Mouse (Mus musculus): ENCODE measurements around the gene Tmem255a.

Tmem255a gene

DNA sequence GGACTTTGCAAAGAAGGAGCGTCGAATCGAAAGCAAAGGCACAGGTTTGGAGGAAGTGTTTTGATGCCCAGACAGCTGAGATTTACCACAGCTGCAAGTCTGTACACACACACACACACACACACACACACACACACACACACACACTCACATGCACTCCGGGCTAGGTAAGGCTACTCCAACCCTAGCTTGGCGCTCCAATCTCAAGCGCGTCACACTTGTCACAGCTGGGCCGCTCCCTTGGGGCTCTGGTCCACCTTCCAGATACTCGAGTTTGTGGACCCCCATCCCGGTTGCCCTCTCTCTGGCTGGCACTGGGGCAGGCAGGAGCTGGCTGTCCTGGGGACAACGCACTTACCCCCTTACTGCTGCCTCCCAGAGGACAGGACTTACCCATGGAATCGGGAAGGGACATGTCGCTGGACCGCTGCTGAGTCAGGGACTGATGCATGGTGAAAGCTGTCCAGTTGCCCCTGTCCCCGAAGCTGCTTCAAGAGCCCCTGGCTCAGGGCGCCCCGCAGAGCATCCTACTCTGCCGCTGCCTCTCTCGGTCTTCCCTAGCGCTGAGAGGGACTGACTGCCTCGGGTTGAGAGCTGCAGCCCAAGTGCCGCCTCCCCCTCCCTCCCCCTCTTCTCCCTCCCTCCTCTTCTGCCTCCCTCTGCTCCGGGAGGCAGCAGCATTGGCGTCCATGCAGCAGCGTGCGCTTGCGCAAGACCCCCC is at the start of gene Tmem255a:
Tmem255a (minus strand) TSS at position 589 of the 721 bp plus-strand sequence.
- DNase-seq: peak; percentile 6

DNA sequence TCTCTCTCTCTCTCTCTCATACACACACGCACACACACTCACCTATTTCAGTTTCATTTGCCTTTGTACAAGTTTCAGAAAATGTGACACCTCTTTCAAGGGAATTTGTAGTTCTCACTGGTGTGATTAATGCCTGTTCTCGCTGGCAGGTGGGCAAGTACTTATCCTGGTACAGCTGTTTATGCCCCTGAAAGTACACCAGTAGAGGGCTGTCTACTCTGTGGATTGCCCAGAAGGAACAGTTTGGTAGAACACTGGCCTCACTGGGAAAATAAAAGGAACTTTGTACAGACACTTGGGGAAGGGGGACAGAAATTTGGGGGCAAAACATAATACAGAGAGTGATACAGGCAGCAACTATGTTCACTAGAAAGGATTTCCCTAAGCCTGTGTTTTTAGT is 7.4 kb upstream of the Tmem255a start:
- no peak for DNase-seq

DNA sequence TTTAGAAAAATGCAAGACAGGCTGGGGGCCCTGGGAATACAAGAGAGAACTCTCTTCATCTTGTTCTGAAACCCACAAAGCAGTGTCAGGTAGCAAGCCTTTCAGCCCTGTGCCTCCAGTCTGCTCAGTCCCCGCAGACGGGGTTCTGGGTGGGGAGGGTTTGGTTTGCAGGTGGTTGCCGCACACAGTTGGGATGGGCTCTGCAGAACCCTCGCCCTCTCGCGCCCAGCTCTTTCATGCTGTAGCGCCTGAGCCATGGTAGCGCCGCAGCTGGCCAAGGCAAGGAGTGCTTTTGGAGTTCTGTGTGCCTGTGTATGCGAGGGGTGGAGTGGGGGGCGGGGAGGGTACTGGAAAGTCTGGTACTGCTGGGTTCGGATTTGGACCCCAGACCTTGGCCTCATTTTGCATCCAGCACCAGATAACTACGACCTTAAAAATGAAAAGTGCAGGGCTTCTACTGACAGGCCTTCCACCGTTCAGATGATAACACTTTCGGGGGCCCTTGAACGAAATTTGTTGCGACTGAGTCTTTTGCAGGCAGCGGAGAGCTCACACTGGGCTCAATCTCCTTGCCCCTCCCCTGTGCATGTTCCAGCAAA is 1.8 kb downstream of the Tmem255a start:
- no peak for DNase-seq

DNA sequence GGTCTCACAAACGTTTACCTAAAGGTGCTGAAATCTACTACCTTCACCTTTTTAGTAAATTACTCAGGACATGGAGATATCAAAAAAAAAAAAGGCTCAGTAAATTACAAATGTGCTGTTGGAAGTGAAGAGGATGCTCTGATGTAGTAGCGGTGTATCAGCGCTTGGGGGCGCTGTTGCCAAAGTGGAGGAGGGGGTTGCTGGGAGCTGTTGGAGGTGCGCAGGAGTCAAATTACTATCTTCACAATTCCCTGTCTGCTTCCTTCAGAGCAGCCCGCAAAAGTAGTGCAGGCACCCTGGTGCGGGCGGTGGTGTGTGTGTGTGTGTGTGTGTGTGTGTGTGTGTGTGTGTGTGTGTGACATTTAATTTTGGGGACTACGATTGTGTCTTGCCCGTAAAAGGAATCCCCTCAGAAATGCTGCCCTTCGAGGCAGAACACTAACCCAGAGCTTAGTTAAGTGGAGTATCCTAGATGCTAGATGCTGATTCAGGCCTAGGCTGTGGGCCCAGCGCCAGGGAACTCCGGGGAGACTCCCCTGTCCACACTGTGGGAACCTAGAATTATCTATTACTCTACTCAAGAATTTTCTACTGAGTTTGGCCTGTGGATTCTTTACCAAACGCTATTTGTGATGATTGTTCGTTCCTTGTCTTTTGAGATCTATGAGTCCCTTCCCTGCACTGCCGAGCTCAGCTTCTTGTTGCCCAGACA is 2.4 kb downstream of the Tmem255a start:
- peak; percentile 14 for DNase-seq

DNA sequence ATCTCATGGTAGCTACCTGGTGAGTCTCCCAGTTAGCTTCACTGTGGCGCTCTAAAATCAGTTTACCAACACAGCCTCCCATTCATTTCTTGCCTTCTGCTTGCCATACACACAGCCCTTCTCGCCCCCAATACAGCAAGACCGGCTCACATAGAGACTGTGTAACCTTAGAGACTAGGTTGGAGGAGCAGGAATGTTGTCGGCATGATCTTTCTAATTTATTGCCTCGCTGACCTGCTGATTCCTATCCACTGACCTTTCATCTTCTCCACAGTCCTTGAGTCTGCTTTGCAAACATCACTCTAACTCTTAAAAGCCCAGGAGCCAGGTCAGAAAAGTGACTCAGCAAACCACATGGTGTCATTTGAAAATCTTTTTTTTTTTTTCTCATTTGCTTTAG is 4.6 kb downstream of the Tmem255a start:
- no peak for DNase-seq

DNA sequence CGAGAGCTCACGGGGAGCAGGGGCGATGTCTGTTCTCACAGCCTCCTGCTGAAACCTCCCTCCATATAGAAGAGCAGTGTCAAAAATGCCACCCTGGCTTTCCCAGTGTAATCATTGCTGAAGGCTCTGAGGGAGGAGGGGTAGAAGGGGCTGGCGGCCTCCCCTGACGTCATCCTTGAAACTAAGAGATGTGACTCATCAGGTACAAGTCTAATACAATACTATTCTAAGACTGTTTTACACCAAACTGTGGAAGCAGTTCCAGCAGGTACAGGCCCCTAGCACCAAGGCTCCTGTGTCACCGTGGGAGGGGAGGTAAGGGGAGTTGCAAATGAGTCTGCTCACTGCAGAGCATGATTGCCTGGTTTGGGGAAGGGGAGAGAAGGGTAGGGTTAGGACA is 5.1 kb downstream of the Tmem255a start:
- DNase-seq: no peak

DNA sequence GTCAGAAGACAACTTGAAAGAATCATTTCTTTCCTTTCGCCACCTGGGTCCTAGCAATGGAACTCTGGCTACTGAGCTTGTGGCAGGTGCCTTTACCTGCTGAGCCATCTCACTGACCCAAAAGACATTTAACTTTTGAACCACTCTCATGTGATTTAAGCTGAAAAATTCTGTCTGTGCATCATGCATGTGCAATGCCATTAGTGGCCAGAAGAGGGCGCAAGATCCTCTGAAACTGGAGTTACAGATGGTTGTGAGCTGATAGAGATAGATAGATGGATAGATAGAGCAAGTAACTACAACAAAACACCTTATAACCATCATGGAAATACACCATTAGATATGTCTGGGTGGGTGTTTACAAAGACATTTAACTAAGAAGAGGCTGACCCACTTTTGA is 14.5 kb downstream of the Tmem255a start:
- no peak for DNase-seq

DNA sequence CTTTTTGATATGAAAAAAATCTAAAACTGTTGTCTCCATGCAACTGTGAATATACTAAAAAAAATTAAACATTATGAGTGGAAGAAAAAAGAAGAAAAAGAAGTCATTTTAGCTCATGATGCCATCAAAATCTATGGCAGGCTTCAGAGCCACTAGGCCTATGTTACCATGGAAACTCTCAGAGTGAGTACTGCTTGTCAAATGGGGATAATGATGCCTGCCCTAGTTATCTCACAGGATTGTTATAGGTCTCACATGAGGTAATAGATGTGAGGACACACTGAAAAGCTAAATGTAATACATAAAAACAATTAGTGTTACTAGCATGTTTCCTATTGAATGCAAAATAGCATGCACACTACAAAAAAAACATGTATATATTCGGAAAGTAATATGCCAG is 22.4 kb downstream of the Tmem255a start:
- no peak for DNase-seq

DNA sequence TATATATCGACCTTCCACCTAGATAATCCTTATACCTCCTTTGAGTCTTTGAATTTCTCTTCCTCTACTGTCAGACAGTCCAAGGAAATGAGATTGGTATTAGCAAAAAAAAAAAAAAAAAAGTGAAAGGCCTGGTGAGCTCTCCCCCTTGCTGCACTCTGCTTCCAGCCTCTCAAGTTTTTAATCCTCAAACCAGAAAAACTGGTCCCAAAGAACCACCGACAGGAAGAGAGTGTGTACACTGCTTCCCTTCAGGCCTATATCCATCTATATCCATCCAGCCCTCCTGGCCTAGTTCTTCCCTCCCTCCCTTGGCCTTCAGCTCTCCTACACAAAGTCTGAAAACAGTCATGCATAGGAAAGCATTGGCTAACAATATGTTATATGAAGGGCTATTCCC is 29.5 kb downstream of the Tmem255a start:
- no peak for DNase-seq

DNA sequence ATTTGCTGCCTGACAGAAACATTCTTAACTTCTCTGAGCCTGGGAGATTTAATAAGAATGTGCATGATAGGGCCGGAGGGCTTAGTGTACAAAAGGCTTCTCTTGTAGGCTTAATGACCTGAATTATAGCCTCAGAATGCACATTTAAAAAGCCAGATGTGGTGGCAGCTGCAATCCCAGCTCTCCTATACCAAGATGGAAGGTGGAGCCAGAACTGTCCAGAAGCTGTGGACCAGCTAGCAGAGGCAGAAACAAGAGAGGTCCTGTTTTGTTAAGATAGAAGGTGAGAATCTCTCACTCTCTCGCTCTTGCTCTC is 34.6 kb downstream of the Tmem255a start:
- DNase-seq: no peak

DNA sequence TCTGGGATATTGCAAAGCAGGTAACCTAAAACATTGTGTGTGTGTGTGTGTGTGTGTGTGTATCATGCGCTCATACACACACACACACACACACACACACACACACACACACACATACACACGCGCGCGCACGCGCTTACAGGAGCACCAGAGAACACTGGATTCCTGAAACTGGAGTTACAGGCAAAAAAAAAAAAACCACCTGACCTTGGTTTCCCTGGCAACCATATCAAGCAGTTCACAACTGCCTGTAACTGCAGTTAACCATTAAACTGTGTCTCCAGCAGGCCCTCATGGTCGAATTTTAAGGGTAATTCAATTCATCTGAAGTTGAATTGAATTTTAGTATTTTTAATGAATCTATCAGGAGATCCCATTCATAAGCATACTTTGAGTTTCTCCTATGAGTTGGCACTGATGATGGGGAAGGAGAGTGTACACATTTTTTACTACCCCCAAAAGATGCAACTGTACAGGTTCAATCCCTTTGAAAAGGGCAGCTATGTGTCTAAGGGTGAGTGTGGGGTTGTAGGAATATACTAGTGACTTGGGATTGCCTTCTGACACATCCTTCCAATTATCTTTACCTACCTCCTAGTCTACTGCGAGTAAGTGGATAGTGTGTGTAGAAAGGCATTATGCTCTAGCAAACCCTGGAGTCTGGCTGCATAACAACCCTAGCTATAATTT is 35.1 kb downstream of the Tmem255a start:
- DNase-seq: no peak

DNA sequence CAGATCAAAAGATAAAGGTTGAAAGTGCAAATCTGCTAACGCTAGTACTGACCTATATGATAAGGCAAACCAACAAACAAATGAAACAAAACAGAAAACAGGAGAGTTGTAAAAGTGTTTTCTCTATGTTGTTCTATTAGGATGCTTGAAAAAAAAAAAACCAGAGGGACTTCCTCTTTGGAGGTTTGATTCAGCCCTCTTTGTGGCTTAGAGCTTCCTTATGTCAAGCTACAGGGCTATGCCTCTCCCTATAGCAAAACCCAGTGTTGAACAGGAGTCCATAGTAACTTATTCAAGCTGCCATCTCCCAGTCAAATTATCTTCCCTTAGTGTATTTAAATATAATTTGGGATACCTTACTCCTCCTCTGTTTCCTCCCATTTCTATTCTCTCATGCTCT is 44.8 kb downstream of the Tmem255a start:
- DNase-seq: no peak

DNA sequence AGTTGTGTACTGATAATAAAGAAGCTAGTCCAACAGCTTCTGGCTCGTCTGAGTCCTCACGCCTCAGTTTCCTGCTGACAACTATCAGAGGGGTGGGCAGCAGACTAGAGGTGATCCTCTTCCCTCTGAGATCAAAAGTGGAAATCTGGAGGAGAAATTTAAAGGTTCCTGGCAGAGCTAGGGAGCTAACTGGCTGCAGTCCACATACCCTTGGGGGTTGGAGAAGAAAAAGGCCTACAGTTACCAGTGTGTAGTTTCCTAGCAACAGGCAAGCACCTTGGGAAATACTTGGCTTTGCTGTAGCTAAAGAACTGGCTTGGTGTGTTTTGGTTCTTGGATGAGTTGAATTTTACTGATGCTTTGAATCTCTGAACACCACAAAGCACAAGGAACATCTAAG is 50.4 kb downstream of the Tmem255a start:
- no peak for DNase-seq

DNA sequence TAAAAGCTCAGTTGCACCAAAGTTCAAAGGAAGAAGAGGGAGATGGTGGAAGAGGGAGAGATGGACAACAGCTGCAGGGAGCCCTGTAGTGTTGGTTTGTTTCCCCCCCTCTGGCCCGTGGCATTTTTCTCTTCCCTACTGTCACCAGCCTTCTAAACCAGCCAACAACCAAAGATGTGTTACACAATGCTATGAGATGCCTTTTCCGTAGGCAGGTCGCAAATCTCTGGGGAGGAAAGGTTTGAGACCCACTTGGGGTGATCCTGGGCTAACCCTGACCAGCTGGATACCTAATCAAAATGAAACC is 61.8 kb downstream of the Tmem255a start:
- no peak for DNase-seq

DNA sequence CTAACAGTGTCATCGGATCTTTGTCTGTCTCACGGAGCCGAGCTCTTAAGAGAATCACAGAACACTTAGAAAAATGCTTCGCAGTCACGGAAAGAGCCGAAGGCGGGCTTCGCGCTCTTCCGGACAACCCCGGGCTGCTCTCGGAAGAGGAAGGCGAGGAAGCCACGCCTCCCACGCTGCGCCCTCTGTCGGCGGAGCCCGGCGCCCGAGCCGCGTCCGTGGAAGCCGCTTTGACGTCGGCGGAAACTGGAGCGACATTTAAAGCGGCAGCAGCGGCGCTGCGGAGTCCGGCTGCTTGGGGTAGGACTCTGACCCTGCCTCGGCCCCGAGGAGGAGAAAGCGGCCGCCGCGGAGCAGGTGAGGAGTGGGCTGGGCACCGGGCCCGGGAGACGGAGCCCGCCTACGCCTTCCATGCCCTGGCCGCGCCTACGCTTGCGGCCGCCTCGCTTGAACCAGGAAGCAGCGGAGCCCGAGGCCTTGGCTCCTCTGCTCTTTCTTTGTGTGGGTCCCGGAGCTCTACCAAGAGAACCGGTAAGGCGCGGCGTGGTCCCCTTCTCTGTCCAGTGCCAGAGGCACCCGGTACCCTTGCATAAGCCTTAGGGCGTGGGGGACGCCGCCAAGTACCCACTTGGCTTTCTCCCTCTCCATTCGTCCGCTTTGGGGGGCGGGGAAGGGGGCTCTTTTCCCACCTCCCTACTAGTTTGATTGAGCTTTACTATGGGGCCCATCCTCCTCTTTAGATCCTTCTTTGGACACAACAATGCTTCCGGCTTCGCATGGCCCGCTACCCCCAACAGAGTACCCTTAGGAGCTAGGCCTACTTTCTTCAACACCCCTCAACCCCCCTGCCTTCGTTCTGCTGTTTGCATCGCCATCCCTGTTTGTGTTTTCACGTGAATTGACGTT is 62.4 kb downstream of the Tmem255a start, which contains the start of gene Zbtb33:
Zbtb33 (plus strand) TSS at position 242 of the 906 bp plus-strand sequence.
- peak; percentile 87 for DNase-seq

DNA sequence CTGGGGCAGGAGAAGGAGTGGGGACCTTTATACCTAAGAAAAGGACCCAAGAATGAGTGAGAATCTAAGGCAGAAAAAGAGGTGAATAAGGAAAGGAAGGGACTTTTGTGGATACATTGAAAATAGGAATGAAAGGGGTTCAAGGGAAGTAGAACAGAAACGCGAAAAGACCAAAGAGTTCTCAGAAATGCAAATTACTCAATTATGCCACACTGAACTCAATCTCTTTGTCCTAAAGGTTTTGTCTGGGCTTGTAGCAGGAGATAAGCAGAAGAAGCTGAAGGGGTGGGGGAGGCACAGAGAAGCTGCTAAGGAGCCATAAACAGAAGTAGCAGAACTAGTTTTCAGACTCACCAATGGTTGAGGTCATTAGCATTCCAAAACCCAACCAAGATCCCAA is 66.7 kb downstream of the Tmem255a start:
- DNase-seq: no peak

DNA sequence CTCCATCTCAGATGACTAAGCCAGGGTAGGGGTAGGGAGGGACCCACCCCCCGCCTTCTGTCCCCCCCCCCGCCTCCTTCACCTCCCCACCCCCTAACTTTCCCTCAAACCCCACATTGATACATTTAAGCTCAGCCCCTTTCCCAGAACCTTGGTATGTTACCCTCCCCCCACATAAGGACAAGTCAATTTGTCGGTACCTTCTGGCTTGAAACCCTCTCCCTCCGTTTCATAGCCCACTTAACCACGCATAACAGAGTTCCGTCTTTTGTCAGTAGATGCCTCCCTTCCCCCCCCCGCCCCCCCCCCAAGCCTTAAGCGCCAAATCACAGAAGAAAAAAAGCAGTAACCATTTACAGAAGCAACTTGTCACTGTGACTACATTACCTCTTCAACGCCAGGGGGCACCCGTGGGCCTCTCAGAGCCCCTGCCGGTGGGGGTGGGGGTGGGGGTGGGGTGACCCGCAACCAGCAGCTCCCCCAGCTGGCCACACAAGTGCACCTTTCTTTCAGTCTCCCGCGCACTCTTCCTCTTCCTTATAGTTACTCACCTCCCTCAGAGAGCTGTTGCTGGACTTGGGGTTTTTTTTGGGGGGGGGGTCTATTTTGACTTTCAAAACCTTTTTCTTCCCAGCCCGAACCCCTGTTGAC is 70.5 kb downstream of the Tmem255a start:
- DNase-seq: no peak

DNA sequence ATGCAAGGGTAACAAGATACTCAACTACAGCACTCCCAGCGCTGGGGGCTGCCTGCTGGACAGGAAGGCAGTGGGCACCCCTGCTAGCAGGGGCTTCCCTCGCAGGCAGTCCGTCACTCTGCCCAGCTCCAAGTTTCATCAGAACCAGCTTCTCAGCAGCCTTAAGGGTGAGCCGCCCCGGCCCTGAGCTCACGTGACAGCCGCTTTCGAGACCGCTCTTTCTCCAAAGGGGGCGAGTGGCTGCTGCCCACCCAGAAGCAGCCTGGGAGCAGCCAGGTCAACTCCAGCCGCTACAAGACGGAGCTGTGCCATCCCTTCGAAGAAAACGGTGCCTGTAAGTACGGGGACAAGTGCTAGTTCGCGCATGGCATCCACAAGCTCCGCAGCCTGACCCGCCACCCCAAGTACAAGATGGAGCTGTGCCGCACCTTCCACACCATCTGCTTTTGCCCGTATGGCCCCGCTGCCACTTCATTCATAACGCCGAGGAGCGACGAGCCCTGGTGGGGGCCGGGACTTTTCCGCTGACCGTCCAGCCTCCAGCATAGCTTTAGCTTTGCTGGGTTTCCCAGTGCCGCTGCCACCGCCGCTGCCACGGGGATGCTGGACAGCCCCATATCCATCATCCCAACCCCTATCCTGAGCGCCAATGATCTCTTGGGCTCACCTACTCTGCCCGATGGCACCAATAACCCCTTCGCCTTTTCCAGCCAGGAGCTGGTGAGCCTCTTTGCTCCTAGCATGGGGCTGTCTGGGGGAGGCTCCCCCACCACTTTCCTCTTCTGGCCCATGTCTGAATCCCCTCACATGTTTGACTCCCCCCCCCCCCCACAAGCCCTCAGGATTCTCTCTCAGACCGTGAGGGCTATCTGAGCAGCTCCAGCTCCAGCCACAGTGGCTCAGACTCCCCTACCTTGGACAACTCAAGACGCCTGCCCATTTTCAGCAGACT is 71.3 kb downstream of the Tmem255a start:
- DNase-seq: peak; percentile 23

DNA sequence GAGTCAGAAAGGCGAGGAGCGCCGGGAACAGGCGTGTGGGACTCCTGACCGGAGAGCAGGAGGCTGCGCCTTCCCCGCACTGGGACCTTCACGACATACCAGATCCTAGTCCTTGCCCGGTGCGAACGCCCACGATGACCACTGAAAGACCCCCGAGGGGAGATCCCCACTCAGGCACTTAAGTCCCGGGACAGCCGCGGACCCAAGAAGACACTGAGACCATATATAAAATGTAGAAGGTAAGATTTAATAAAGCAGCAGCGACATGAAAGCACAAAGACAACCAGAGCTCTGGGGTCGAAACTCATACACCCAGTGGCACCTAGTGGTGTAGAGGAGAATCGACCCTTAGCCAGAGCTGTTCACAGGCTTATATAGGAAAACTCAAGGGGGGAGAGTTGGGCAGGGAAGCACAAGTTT is 72.3 kb downstream of the Tmem255a start:
- DNase-seq: peak; percentile 45

DNA sequence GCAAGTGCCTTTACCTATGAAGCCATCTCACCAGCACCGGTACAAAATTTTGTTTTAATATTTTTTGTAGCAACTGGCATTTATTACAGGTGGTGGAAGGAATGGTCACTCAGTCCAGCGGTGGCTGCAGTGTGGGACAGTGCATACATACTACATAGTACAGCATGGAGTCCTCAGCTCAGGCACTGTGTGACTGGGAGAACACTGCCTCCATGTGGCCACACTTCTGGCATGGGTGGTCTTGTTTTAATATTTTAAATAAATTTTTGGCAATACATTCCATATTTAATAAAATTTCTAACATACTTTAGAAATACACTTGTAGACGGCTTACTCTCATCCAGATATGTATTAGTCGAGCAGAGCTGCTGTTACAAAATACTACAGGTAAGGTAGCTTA is 85.6 kb downstream of the Tmem255a start:
- no peak for DNase-seq

DNA sequence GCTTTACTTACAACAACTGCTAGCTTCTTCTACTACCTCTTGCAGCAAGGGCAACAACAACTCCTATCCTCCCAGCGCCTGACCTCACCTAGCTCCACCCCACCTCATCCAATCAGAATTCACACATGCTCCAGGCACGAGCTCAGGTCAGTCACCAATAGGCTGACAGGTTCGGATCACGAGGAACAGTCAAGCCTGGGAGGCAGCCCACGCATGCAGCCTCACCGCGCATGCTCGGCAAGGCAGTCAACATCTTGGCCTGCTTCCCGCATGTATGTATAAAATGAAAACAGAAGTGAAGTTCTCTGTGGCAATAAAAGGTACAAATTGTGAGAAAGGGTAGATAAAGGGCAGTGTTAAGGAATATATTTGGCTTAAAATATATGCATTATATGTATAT is 86.2 kb downstream of the Tmem255a start:
- no peak for DNase-seq
